Mouse (Mus musculus) kidney, postnatal 14 days (tissue): ENCODE results near the gene Musk.
A peak's percentile ranks its signal among the peaks of the same experiment; 100 is the strongest.

Experiments
- DNase-seq: peaks from one replicate; pipeline ENCODE4 v3.0.0; 2022; ENCODE audit warnings: mixed read lengths

Gene Musk

DNA sequence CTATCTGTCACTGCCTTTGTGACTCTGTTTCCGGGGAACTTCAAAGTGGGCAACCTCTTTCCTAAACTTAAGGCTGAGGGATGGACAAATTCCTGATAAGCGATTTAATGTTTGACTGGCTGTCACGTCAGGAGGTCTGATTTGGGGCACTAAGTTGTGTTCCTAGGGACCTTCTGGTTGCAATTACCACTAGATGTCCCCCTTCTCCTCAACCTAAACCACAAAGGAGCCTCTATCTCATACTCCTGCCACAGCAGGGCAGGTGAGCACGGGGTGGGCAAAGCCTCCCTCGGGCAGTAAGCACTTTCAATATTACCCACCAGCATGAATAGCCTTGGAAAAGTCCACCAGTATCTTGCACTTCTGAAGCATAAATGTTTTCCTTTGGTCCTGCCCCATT, 133.5 kb downstream of the Musk start:
- peak; percentile 24 for DNase-seq

DNA sequence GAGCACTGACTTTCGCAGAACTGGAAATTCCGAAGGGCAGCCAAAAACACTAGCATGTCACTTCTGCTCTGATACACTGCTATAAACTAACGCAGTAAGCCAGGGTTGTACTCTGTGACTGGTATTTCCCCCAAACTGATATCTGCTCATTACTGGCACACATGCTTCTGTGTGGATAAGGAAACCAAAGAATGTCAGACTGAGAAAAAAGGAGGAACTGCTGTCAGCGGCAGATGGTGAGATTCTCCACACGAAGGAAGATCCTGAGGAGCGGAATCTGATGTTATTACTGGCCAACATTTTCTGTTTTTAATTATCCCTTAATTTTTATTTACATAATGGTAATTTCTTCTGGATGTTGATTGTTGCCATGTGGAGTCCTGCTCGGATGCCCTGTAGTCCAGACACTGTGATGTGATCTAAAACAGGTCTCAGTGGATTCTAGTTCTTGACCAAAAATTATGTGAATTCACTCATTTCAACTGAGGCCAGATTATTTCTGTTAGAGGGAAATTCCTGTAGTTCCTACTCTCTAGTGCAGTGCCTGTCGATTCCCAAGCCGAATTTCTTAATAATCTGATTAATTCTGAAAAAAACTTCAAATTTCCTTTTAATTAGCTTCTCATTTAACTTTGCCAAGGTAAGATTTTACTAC, 137.6 kb downstream of the Musk start:
- DNase-seq = no peak
